Mouse (Mus musculus): Measurements from ENCODE around the gene Lyg1. TPM values are rescaled to one million over a fixed set of nuclear protein-coding genes. Genes with fewer than 3 reads are reported as not detected.

The Lyg1 gene
- polyA plus RNA-seq (2017; shearing (Covaris generic)), result not detected

DNA sequence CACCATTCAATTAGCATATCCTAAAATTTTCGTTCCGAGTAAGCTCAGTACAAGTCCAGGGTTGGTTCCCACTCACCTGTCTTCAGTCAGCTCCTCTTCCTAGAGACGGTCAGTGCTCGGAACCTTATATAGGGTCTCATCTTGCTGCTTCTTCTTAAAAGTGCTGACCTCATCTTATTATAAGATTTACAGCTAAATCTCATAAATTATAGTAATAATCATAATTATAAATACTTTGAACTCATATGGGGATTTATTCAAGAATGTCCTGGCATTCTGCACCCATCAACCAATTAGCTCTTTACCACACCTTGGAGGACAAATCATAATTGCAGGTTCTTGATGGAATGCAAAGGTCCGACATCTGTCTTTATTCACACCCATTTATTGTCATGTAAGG, at the start of gene Lyg1:
Gene Lyg1 (minus strand): TSS at position 101 of the 400 bp plus-strand sequence.

DNA sequence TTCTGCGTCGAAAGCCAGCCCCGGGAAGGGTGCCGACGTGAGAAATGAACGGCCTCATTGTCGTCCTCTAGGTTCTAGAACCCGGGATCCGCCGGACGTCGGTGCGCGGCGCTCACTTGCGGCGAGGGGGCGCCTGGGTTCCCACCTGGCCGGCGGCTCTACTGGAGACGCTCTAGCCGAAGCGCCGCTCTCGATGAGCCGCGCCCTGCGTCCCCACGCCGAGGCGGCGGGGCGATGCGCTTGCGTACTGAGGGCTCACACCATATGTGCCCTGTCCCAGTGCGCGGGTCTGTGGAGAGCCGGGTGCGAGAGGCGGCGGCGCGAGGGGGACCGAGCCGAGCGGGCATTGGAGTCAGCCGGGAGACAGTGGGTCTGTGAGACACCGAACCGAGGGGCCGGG, 40.3 kb upstream of the Lyg1 start, which contains the start of the genes Txndc9 and Eif5b:
Gene Txndc9 (minus strand): TSS at position 27 of the 400 bp plus-strand sequence.
Gene Eif5b (plus strand): TSS at position 144 of the 400 bp plus-strand sequence.

GRCm38 (mm10) chr1:37916393-37916792, 41.2 kb downstream of the Lyg1 start, which contains the start of gene Lyg2:
TSS of gene Lyg2 (minus strand) at chr1:37916493.

Other genes starting within 250 kb of the Lyg1 start
- 1 to 10 TPM in 1 of 2 experiments, under 1 TPM in 1; 0.29 to 1.2 TPM for gene 2010300C02Rik, start 237.7 kb downstream of the Lyg1 start, polyA plus RNA-seq (2017; shearing (Covaris generic))
- gene Tsga10, start 91.3 kb downstream of the Lyg1 start, polyA plus RNA-seq (2017; shearing (Covaris generic)), result 1 to 10 TPM; 1.9 to 2.1 TPM
- gene Lipt1, start 86.0 kb downstream of the Lyg1 start, polyA plus RNA-seq (2017; shearing (Covaris generic)), result 1 to 10 TPM; 2.8 to 7.0 TPM
- 10 to 100 TPM; 82.4 to 92.7 TPM for gene Mitd1, start 67.3 kb downstream of the Lyg1 start, polyA plus RNA-seq (2017; shearing (Covaris generic))
- 100 to 1,000 TPM; 154 to 229 TPM for gene Mrpl30, start 67.3 kb downstream of the Lyg1 start, polyA plus RNA-seq (2017; shearing (Covaris generic))
- not detected for gene Lyg2, start 41.3 kb downstream of the Lyg1 start, polyA plus RNA-seq (2017; shearing (Covaris generic))
- 10 to 100 TPM; 98.7 to 99.6 TPM for gene Txndc9, start 40.1 kb upstream of the Lyg1 start, polyA plus RNA-seq (2017; shearing (Covaris generic))
- 10 to 100 TPM; 17.2 to 24.3 TPM for gene Eif5b, start 40.3 kb upstream of the Lyg1 start, polyA plus RNA-seq (2017; shearing (Covaris generic))
- gene Rev1, start 172.0 kb upstream of the Lyg1 start, polyA plus RNA-seq (2017; shearing (Covaris generic)), result 10 to 100 TPM; 23.5 to 26.4 TPM